Mouse (Mus musculus) E14TG2a.4 (cell line): ENCODE measurements around the gene Gab2.

ENCODE experiments used
- H3K27me3 ChIP-seq: 2 replicates; pipeline ENCODE4 v1.6.1; 2014; ENCODE audit warnings: low read length, control low read depth; ENCODE audit not compliant: insufficient read depth
- H3K36me3 ChIP-seq: 2 replicates; pipeline ENCODE4 v1.6.1; 2014; ENCODE audit warnings: low read length, control low read depth; ENCODE audit not compliant: insufficient read depth
- H3K4me1 ChIP-seq: replicated peaks from 2 replicates; pipeline ENCODE4 v1.6.1; 2014; ENCODE audit warnings: low read depth, low read length, control low read depth
- H3K4me3 ChIP-seq: replicated peaks from 2 replicates; pipeline ENCODE4 v1.5.1; 2014; ENCODE audit warnings: mild to moderate bottlenecking, low read length
- H3K9me3 ChIP-seq: 2 replicates; pipeline ENCODE4 v1.6.1; 2014; ENCODE audit warnings: low read length, control low read depth
- CTCF ChIP-seq: conservative IDR thresholded peaks from 2 replicates; pipeline ENCODE4 v1.5.1; 2014; ENCODE audit warnings: low read length
- NANOG ChIP-seq: IDR thresholded peaks from 2 replicates; pipeline ENCODE4 v1.6.1; 2014; ENCODE audit warnings: borderline replicate concordance, low read length, mixed read lengths
- POU5F1 ChIP-seq: IDR thresholded peaks from 2 replicates; pipeline ENCODE4 v1.6.1; 2014; ENCODE audit warnings: low read length, borderline replicate concordance

Gab2 gene

GRCm38 (mm10) chr7:97332667-97333041 lies 251.3 kb downstream of the Gab2 start:
- TF ChIP-seq POU5F1 (no peak), CTCF (no peak)
- Histone ChIP-seq H3K36me3 (no peaks in the 10 kb centered on the region), H3K27me3 (peaks cover 8% of the 10 kb centered on the region), H3K9me3 (no peaks in the 10 kb centered on the region), H3K4me3 (peak overlapping the region; percentile 90), H3K4me1 (peaks cover 61% of the 10 kb centered on the region)

- peaks cover 3% of the 10 kb centered on the region; the same call in 1 of the 2 replicates for H3K27me3 ChIP-seq
- H3K4me3 ChIP-seq = peak overlapping the region; percentile 90
- H3K36me3 ChIP-seq = no peaks in the 10 kb centered on the region
- TF ChIP-seq NANOG (no peak), CTCF (no peak), POU5F1 (no peak)
- peaks cover 65% of the 10 kb centered on the region for H3K4me1 ChIP-seq
- H3K9me3 ChIP-seq = no peaks in the 10 kb centered on the region
Observed at GRCm38 (mm10) chr7:97333113-97333898, 251.9 kb downstream of the Gab2 start.

GRCm38 (mm10) chr7:97334406-97334805 lies 253.0 kb downstream of the Gab2 start:
- H3K4me3 ChIP-seq = no peak overlapping the region
- H3K9me3 ChIP-seq = no peaks in the 10 kb centered on the region
- TF ChIP-seq NANOG (no peak), POU5F1 (no peak), CTCF (no peak)
- H3K36me3 ChIP-seq = no peaks in the 10 kb centered on the region
- H3K27me3 ChIP-seq = peaks cover 3% of the 10 kb centered on the region; the same call in 1 of the 2 replicates
- H3K4me1 ChIP-seq = peaks cover 65% of the 10 kb centered on the region

GRCm38 (mm10) chr7:97336678-97337077 lies 255.3 kb downstream of the Gab2 start:
- TF ChIP-seq POU5F1 (no peak), NANOG (no peak), CTCF (no peak)
- Histone ChIP-seq H3K4me3 (no peak overlapping the region), H3K4me1 (peaks cover 58% of the 10 kb centered on the region), H3K9me3 (peaks cover 4% of the 10 kb centered on the region), H3K36me3 (no peaks in the 10 kb centered on the region), H3K27me3 (no peaks in the 10 kb centered on the region)

GRCm38 (mm10) chr7:97338593-97338992 lies 257.2 kb downstream of the Gab2 start:
- Histone ChIP-seq H3K27me3 (no peaks in the 10 kb centered on the region), H3K4me3 (no peak overlapping the region), H3K36me3 (no peaks in the 10 kb centered on the region), H3K9me3 (peaks cover 4% of the 10 kb centered on the region), H3K4me1 (peaks cover 65% of the 10 kb centered on the region)
- TF ChIP-seq CTCF (no peak), NANOG (no peak), POU5F1 (no peak)

- no peaks in the 10 kb centered on the region for H3K27me3 ChIP-seq
- H3K4me1 ChIP-seq = peaks cover 67% of the 10 kb centered on the region
- peaks cover 4% of the 10 kb centered on the region for H3K9me3 ChIP-seq
- H3K4me3 ChIP-seq = no peak overlapping the region
- H3K36me3 ChIP-seq = no peaks in the 10 kb centered on the region
- no peak for TF ChIP-seq CTCF
- TF ChIP-seq NANOG = no peak
- no peak for TF ChIP-seq POU5F1
Observed at GRCm38 (mm10) chr7:97339623-97340022, 258.2 kb downstream of the Gab2 start.

GRCm38 (mm10) chr7:97340907-97341849 lies 259.8 kb downstream of the Gab2 start:
- TF ChIP-seq NANOG (no peak), POU5F1 (no peak), CTCF (no peak)
- Histone ChIP-seq H3K27me3 (no peaks in the 10 kb centered on the region), H3K4me3 (0 out of 2 replicates have a peak overlapping the region, but pooled peaks have one; percentile 13), H3K9me3 (peaks cover 4% of the 10 kb centered on the region), H3K36me3 (no peaks in the 10 kb centered on the region), H3K4me1 (peaks cover 82% of the 10 kb centered on the region)

- H3K27me3 ChIP-seq = peaks cover 3% of the 10 kb centered on the region; the same call in 1 of the 2 replicates
- H3K9me3 ChIP-seq = peaks cover 4% of the 10 kb centered on the region
- no peaks in the 10 kb centered on the region for H3K36me3 ChIP-seq
- H3K4me1 ChIP-seq = peaks cover 87% of the 10 kb centered on the region
- no peak overlapping the region for H3K4me3 ChIP-seq
- TF ChIP-seq CTCF (no peak), NANOG (no peak), POU5F1 (no peak)
Observed at GRCm38 (mm10) chr7:97342961-97343360, 261.6 kb downstream of the Gab2 start.
